Mouse (Mus musculus) layer of hippocampus, postnatal 14 days (tissue): ENCODE data around the gene B3gnt4. TPM values are rescaled to one million over a fixed set of nuclear protein-coding genes. Genes with fewer than 3 reads are reported as not detected.
"Not testable (repeated sequence)": the region's sequence is repeated elsewhere in the genome, so short reads cannot be mapped to it uniquely, and the experiment has no call there.

Experiments used
- DNase-seq, 2 experiments: peaks; one replicate each; pipeline ENCODE4 v3.0.0; 2021 to 2022; ENCODE audit warnings: low spot score in 2 of 2, mixed read lengths in 1 of 2
- long read RNA-seq, 2 experiments: library from polyadenylated mRNA; stranded (forward); transcript quantifications; one replicate each; pipeline ENCODE4 v2.0.0; 2021
- total RNA-seq, 2 experiments: library from RNA; stranded (reverse); gene quantifications; 2 replicates each; pipeline ENCODE4 v1.2.3; 2021

B3gnt4 gene
- 1 to 10 TPM; 1.5 TPM for total RNA-seq
- long read RNA-seq, experiment 1: 0 reads
- long read RNA-seq, experiment 2: 0 reads

GRCm38 (mm10) chr5:123510160-123510559 is at the start of gene B3gnt4:
Gene B3gnt4 (plus strand): TSS chr5:123510460.
- no peak for DNase-seq

GRCm38 (mm10) chr5:123461420-123461819 is 48.8 kb upstream of the B3gnt4 start:
- no peak for DNase-seq

- DNase-seq: no peak
Observed at GRCm38 (mm10) chr5:123464638-123465037, 45.6 kb upstream of the B3gnt4 start.

- DNase-seq: no peak
Observed at GRCm38 (mm10) chr5:123470784-123471400, 39.4 kb upstream of the B3gnt4 start.

- no peak for DNase-seq
Observed at GRCm38 (mm10) chr5:123473817-123474216, 36.4 kb upstream of the B3gnt4 start.

GRCm38 (mm10) chr5:123487659-123488395 is 22.4 kb upstream of the B3gnt4 start:
- no peak for DNase-seq

- no peak for DNase-seq
Observed at GRCm38 (mm10) chr5:123489112-123489785, 21.0 kb upstream of the B3gnt4 start, which contains the start of the genes Lrrc43 and Il31. Gene Lrrc43 (plus strand): TSS chr5:123489305. Gene Il31 (minus strand): TSS chr5:123489489.

- DNase-seq: no peak
Observed at GRCm38 (mm10) chr5:123489935-123490334, 20.3 kb upstream of the B3gnt4 start.

- peak; percentile 46 to 57 for DNase-seq
Observed at GRCm38 (mm10) chr5:123499717-123500116, 10.5 kb upstream of the B3gnt4 start.

- no peak for DNase-seq
Observed at GRCm38 (mm10) chr5:123501973-123502372, 8.3 kb upstream of the B3gnt4 start.

- DNase-seq: peak; percentile 82 to 90
Observed at GRCm38 (mm10) chr5:123507936-123508723, 2.1 kb upstream of the B3gnt4 start.

- DNase-seq: no peak
Observed at GRCm38 (mm10) chr5:123508921-123509320, 1.3 kb upstream of the B3gnt4 start.

GRCm38 (mm10) chr5:123511426-123511825 is 1.2 kb downstream of the B3gnt4 start:
- not testable (repeated sequence) for DNase-seq

GRCm38 (mm10) chr5:123512102-123512501 is 1.8 kb downstream of the B3gnt4 start:
- no peak for DNase-seq

- DNase-seq: no peak
Observed at GRCm38 (mm10) chr5:123514871-123515270, 4.6 kb downstream of the B3gnt4 start.

GRCm38 (mm10) chr5:123520666-123521065 is 10.4 kb downstream of the B3gnt4 start:
- DNase-seq: no peak

GRCm38 (mm10) chr5:123521621-123522020 is 11.4 kb downstream of the B3gnt4 start:
- DNase-seq: no peak

- DNase-seq: no peak
Observed at GRCm38 (mm10) chr5:123522166-123522565, 11.9 kb downstream of the B3gnt4 start.

GRCm38 (mm10) chr5:123523692-123524392 is 13.6 kb downstream of the B3gnt4 start, which contains the start of gene Diablo:
Gene Diablo (minus strand): TSS chr5:123524176.
- DNase-seq: peak; percentile 97 to 98

- no peak for DNase-seq
Observed at GRCm38 (mm10) chr5:123524393-123524750, 14.1 kb downstream of the B3gnt4 start.
